Mouse (Mus musculus) testis, adult 2 months (tissue): Measurements from ENCODE around the gene Copz1.

Source experiments
- CTCF ChIP-seq: fragments of 200-500 bp; IDR thresholded peaks from 2 replicates; pipeline ENCODE4 v1.5.1; 2012; ENCODE audit warnings: low read depth, mild to moderate bottlenecking, inconsistent platforms, low read length, moderate library complexity; ENCODE audit not compliant: control insufficient read depth, insufficient read depth, insufficient replicate concordance
- POLR2A ChIP-seq: fragments of 200-500 bp; IDR thresholded peaks from 2 replicates; pipeline ENCODE4 v1.6.1; 2012; ENCODE audit warnings: low read depth, mild to moderate bottlenecking, inconsistent platforms, low read length, moderate library complexity; ENCODE audit not compliant: control insufficient read depth

DNA sequence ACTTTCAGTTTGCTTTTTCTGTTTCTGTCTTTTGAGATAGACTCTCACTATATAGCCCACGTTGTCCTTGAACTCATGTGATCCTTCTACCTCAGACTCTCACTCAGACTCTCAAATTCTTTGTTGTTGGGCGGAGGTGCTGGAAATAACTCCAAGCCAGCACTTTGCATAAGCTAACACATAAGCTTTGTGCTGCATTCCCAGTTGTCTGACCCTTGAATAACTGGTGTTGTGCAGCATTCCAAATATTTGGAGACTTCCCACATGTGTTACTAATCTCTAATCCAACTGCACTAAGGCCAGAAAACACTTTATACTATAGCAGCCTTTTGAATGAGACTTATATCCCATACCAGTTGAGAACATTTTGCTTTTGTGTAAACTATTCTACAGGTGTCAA is 43.6 kb upstream of the Copz1 start:
- no peak for TF ChIP-seq POLR2A
- no peak for TF ChIP-seq CTCF
